Comparison of ENCODE assay signal across 11 mouse cellular contexts in the genomic region with DNA sequence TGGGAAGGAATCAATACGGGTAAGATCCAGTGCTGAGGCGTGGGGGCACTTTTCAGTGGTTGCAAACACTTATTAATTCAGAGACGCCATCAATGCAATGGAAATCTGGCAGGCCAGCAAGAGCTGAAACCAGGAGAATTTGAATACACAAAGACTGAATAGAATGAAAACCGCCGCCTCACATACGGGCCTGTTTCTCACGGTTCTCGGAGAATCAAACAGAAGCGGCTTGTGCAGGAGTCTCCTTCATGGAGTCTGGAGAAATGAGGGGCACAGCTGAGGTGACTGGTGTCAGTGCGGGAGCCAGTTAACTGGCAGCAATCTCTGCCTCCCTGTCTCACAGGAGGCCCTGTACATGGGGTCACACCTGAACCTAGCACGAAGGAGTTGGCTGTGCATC.
DNase-seq lines count a peak whose midpoint lies in the region; ATAC-seq and TF ChIP-seq lines count a peak whose summit lies in the region.
"Had no signal": no experiment of that assay in that cellular context is flagged by ENCODE, and none has a peak within 500 bp of the region (broad histone marks: within the 10 kb centered on the region; RNA-seq: fewer than 3 reads in every experiment).

No protein-coding gene starts in this region.

- DNase-seq in heart, adult 11 months: no peak
- peak; percentile 83 for DNase-seq in Muller cell, postnatal 12 days (ENCODE audit: inconsistent ontology term)
- no peak for DNase-seq in cerebellum, adult 9-10 months
- no peak for DNase-seq in urinary bladder, postnatal 25 days (ENCODE audit: low spot score)
- DNase-seq in lung, adult 2 months: no peak
- DNase-seq: gastrocnemius, postnatal 10 days; kidney, adult 8-10 months had no signal

- H3K27ac ChIP-seq in heart, embryonic 13.5 days (replicated peaks): peak overlapping the region; percentile 77; the same call in 1 of the 2 replicates
- H3K27ac ChIP-seq in forebrain, embryonic 12.5 days: peak overlapping the region; percentile 98
- H3K27ac ChIP-seq in midbrain, embryonic 12.5 days (replicated peaks): peak overlapping the region; percentile 95
- H3K27ac ChIP-seq: limb, embryonic 13.5 days had no signal

- no peaks in the 10 kb centered on the region for H3K9me3 ChIP-seq in heart, embryonic 13.5 days
- no peaks in the 10 kb centered on the region for H3K9me3 ChIP-seq in forebrain, embryonic 12.5 days
- H3K9me3 ChIP-seq in midbrain, embryonic 12.5 days: no peaks in the 10 kb centered on the region
- H3K9me3 ChIP-seq: limb, embryonic 13.5 days had no signal

- no peak overlapping the region for H3K4me3 ChIP-seq in heart, embryonic 13.5 days
- no peak overlapping the region for H3K4me3 ChIP-seq in forebrain, embryonic 12.5 days (replicated peaks)
- H3K4me3 ChIP-seq in midbrain, embryonic 12.5 days: no peak overlapping the region
- no peak overlapping the region for H3K4me3 ChIP-seq in lung, adult 2 months (replicated peaks; ENCODE audit: extremely low read depth, low read depth, low read length)
- H3K4me3 ChIP-seq: limb, embryonic 13.5 days had no signal

- no peak overlapping the region for H3K4me2 ChIP-seq in heart, embryonic 13.5 days
- H3K4me2 ChIP-seq in forebrain, embryonic 12.5 days: peak overlapping the region; percentile 44
- H3K4me2 ChIP-seq in midbrain, embryonic 12.5 days (replicated peaks): peak overlapping the region; percentile 32
- H3K4me2 ChIP-seq: limb, embryonic 13.5 days had no signal

- H3K27me3 ChIP-seq in heart, embryonic 13.5 days (replicated peaks): no peaks in the 10 kb centered on the region
- no peaks in the 10 kb centered on the region for H3K27me3 ChIP-seq in forebrain, embryonic 12.5 days
- no peaks in the 10 kb centered on the region for H3K27me3 ChIP-seq in midbrain, embryonic 12.5 days

- no peak for TF ChIP-seq POLR2A in lung, adult 2 months (IDR thresholded peaks at IDR 0.05; ENCODE audit: borderline replicate concordance, extremely low read depth, low read depth, low read length)

- WGBS in heart, embryonic 13.5 days: 76% methylated on average over 11 of the region's 11 CpGs
- whole genome bisulfite sequencing in forebrain, embryonic 12.5 days: 4% methylated on average over 11 of the region's 11 CpGs
- 9% methylated on average over 11 of the region's 11 CpGs for WGBS in midbrain, embryonic 12.5 days
- 89% methylated on average over 11 of the region's 11 CpGs for WGBS in lung, adult 2 months

- H3K36me3 ChIP-seq in heart, embryonic 13.5 days: 0 out of 2 replicates have a peak, but pooled peaks cover 5% of the 10 kb centered on the region
- no peaks in the 10 kb centered on the region; the same call in none of the 2 replicates for H3K36me3 ChIP-seq in forebrain, embryonic 12.5 days (replicated peaks)
- H3K36me3 ChIP-seq in midbrain, embryonic 12.5 days: peaks cover 11% of the 10 kb centered on the region

- no peak for ATAC-seq in heart, embryonic 13.5 days (ENCODE audit: extremely low read depth, insufficient number of reproducible peaks, low FRiP score, low TSS enrichment)
- peak; percentile 59 for ATAC-seq in forebrain, embryonic 12.5 days (ENCODE audit: low FRiP score)
- ATAC-seq in midbrain, embryonic 12.5 days (ENCODE audit: low FRiP score, low read depth): peak; percentile 61

- TF ChIP-seq CTCF in lung, adult 2 months (IDR thresholded peaks at IDR 0.05; ENCODE audit: insufficient read depth, low read length): no peak

- peaks cover 85% of the 10 kb centered on the region for H3K4me1 ChIP-seq in heart, embryonic 13.5 days
- peaks cover 82% of the 10 kb centered on the region for H3K4me1 ChIP-seq in forebrain, embryonic 12.5 days
- H3K4me1 ChIP-seq in midbrain, embryonic 12.5 days: peaks cover 84% of the 10 kb centered on the region
- peaks cover 14% of the 10 kb centered on the region for H3K4me1 ChIP-seq in lung, adult 2 months (ENCODE audit: control insufficient read depth, insufficient read depth, low read length)

- no peak overlapping the region for H3K9ac ChIP-seq in heart, embryonic 13.5 days
- H3K9ac ChIP-seq in forebrain, embryonic 12.5 days: 0 out of 2 replicates have a peak overlapping the region, but pooled peaks have one; percentile 29
- H3K9ac ChIP-seq in midbrain, embryonic 12.5 days (replicated peaks): no peak overlapping the region
